Mouse (Mus musculus): ENCODE results near the gene C1ql1. TPM values are rescaled to one million over a fixed set of nuclear protein-coding genes. Genes with fewer than 3 reads are reported as not detected.
A peak's percentile ranks its signal among the peaks of the same experiment; 100 is the strongest.

C1ql1 gene
- polyA plus RNA-seq, 1 experiment from 2014 or later: 0.87 TPM

GRCm38 (mm10) chr11:102901199-102901598, 45.3 kb downstream of the C1ql1 start:
- H3K4me3 ChIP-seq: no peak overlapping the region
- 53% methylated on average over 4 of the region's 4 CpGs for WGBS
- no peak overlapping the region for H3K27ac ChIP-seq (ENCODE audit: poor library complexity, severe bottlenecking)
- no peak overlapping the region for H3K9ac ChIP-seq
- H3K36me3 ChIP-seq: peaks cover 7% of the 10 kb centered on the region
- no peaks in the 10 kb centered on the region for H3K9me3 ChIP-seq (replicated peaks)
- 0 out of 2 replicates have a peak overlapping the region, but pooled peaks have one; percentile 1 for H3K4me2 ChIP-seq
- H3K27me3 ChIP-seq (replicated peaks): peaks cover 25% of the 10 kb centered on the region
- ATAC-seq (ENCODE audit: insufficient number of reproducible peaks, low FRiP score): no peak
- no peaks in the 10 kb centered on the region for H3K4me1 ChIP-seq (replicated peaks)

- peaks cover 29% of the 10 kb centered on the region for H3K27me3 ChIP-seq (replicated peaks)
- no peak within 1 kb of the TSS for H3K27ac ChIP-seq (ENCODE audit: poor library complexity, severe bottlenecking)
- no peaks in the 10 kb centered on the region for H3K4me1 ChIP-seq (replicated peaks)
- no peak within 1 kb of the TSS for H3K9ac ChIP-seq
- ATAC-seq (ENCODE audit: insufficient number of reproducible peaks, low FRiP score): no peak
- H3K4me2 ChIP-seq: 0 out of 2 replicates have a peak within 1 kb of the TSS, but pooled peaks have one; percentile 1
- H3K36me3 ChIP-seq: peaks cover 3% of the 10 kb centered on the region; the same call in 1 of the 2 replicates
- WGBS: 9% methylated on average over 7 of the region's 7 CpGs
- no peak within 1 kb of the TSS for H3K4me3 ChIP-seq
- no peaks in the 10 kb centered on the region for H3K9me3 ChIP-seq (replicated peaks)
These were observed 45.7 kb downstream of the C1ql1 start, which contains the start of gene Gfap for GRCm38 (mm10) chr11:102900763-102901162. Gfap (minus strand) TSS chr11:102900912.

- no peak for ATAC-seq (ENCODE audit: insufficient number of reproducible peaks, low FRiP score)
- no peak overlapping the region for H3K27ac ChIP-seq (ENCODE audit: poor library complexity, severe bottlenecking)
These were observed 48.1 kb downstream of the C1ql1 start for GRCm38 (mm10) chr11:102898408-102898807.

GRCm38 (mm10) chr11:102896641-102897040, 49.8 kb downstream of the C1ql1 start:
- Histone ChIP-seq H3K27me3 (replicated peaks) (peaks cover 59% of the 10 kb centered on the region), H3K9ac (no peak overlapping the region), H3K9me3 (replicated peaks) (no peaks in the 10 kb centered on the region), H3K4me3 (no peak overlapping the region), H3K27ac (ENCODE audit: poor library complexity, severe bottlenecking) (no peak overlapping the region), H3K4me1 (replicated peaks) (no peaks in the 10 kb centered on the region; the same call in 1 of the 2 replicates), H3K4me2 (no peak overlapping the region), H3K36me3 (no peaks in the 10 kb centered on the region)
- 66% methylated on average over 20 of the region's 20 CpGs for WGBS
- no peak for ATAC-seq (ENCODE audit: insufficient number of reproducible peaks, low FRiP score)

More at GRCm38 (mm10) chr11:102898408-102898807, 48.1 kb downstream of the C1ql1 start:
- WGBS: 72% methylated on average over 9 of the region's 9 CpGs
- H3K27me3 ChIP-seq (replicated peaks): peaks cover 53% of the 10 kb centered on the region
- no peaks in the 10 kb centered on the region for H3K36me3 ChIP-seq
- no peak overlapping the region for H3K4me2 ChIP-seq
- no peak overlapping the region for H3K9ac ChIP-seq
- H3K4me3 ChIP-seq: no peak overlapping the region
- H3K9me3 ChIP-seq (replicated peaks): no peaks in the 10 kb centered on the region
- no peaks in the 10 kb centered on the region; the same call in 1 of the 2 replicates for H3K4me1 ChIP-seq (replicated peaks)

DNA sequence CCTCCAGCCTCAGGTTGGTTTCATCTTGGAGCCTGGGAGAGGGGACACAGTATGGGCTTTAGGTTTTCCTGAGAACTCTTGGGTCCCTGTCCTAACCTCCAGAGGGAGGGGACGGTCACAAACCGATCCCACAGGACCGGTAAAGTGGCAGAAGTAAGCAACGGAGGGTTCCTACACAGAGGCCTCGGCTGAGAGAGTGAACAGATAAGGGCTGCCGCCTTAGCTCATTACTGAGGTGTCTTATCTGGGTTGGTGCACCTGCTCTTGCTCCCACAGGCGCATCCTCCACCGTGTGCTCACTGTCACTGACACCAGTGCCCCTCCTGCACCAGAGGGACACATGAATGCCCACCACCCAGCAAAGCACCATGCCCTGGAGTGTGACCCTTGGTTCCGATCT, 50.7 kb downstream of the C1ql1 start:
- Histone ChIP-seq H3K4me3 (no peak overlapping the region), H3K4me1 (replicated peaks) (no peaks in the 10 kb centered on the region; the same call in 1 of the 2 replicates), H3K36me3 (no peaks in the 10 kb centered on the region), H3K27me3 (replicated peaks) (peaks cover 67% of the 10 kb centered on the region), H3K9me3 (replicated peaks) (no peaks in the 10 kb centered on the region), H3K4me2 (0 out of 2 replicates have a peak overlapping the region, but pooled peaks have one; percentile 7), H3K27ac (ENCODE audit: poor library complexity, severe bottlenecking) (no peak overlapping the region), H3K9ac (no peak overlapping the region)
- peak; percentile 75 for ATAC-seq (ENCODE audit: insufficient number of reproducible peaks, low FRiP score)
- 48% methylated on average over 9 of the region's 9 CpGs for WGBS

DNA sequence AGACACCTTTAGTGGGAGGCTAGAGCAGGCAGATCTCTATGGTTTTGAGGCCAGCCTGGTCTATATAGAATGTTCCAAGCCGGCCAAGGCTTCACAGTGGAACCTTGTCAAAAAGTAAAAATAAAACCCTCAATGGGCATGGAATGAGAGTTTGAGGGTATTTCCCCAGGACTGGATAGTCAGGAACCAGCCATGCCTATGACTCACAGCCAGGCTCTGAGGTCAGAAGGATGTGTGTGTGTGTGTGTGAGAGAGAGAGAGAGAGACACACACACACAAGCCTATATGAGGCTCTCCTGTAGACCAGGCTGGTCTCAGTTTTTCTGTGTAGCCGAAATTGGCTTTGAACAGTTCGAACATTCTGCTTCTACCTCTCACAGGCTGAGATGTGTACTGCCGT, 51.8 kb downstream of the C1ql1 start:
- Histone ChIP-seq H3K9ac (no peak overlapping the region), H3K27me3 (replicated peaks) (peaks cover 72% of the 10 kb centered on the region), H3K9me3 (replicated peaks) (no peaks in the 10 kb centered on the region), H3K4me3 (no peak overlapping the region), H3K36me3 (no peaks in the 10 kb centered on the region), H3K4me1 (replicated peaks) (no peaks in the 10 kb centered on the region; the same call in 1 of the 2 replicates), H3K4me2 (no peak overlapping the region), H3K27ac (ENCODE audit: poor library complexity, severe bottlenecking) (no peak overlapping the region)
- WGBS: 87% methylated on average over 4 of the region's 4 CpGs
- ATAC-seq (ENCODE audit: insufficient number of reproducible peaks, low FRiP score): no peak

GRCm38 (mm10) chr11:102893015-102893651, 53.4 kb downstream of the C1ql1 start:
- WGBS: 3% methylated on average over 43 of the region's 43 CpGs
- peaks cover 73% of the 10 kb centered on the region for H3K27me3 ChIP-seq (replicated peaks)

GRCm38 (mm10) chr11:102890096-102890495, 56.4 kb downstream of the C1ql1 start:
- H3K4me3 ChIP-seq: no peak overlapping the region
- WGBS: 68% methylated on average over 5 of the region's 5 CpGs
- no peaks in the 10 kb centered on the region for H3K36me3 ChIP-seq
- H3K9ac ChIP-seq: no peak overlapping the region
- no peak overlapping the region for H3K4me2 ChIP-seq
- H3K4me1 ChIP-seq (replicated peaks): peaks cover 4% of the 10 kb centered on the region; the same call in 1 of the 2 replicates
- H3K27ac ChIP-seq (ENCODE audit: poor library complexity, severe bottlenecking): no peak overlapping the region
- ATAC-seq (ENCODE audit: insufficient number of reproducible peaks, low FRiP score): no peak
- peaks cover 68% of the 10 kb centered on the region for H3K27me3 ChIP-seq (replicated peaks)
- no peaks in the 10 kb centered on the region for H3K9me3 ChIP-seq (replicated peaks)

More at GRCm38 (mm10) chr11:102893015-102893651, 53.4 kb downstream of the C1ql1 start:
- Histone ChIP-seq H3K9me3 (replicated peaks) (no peaks in the 10 kb centered on the region), H3K27ac (ENCODE audit: poor library complexity, severe bottlenecking) (no peak overlapping the region), H3K36me3 (no peaks in the 10 kb centered on the region), H3K4me3 (peak overlapping the region; percentile 44), H3K9ac (peak overlapping the region; percentile 63), H3K4me1 (replicated peaks) (no peaks in the 10 kb centered on the region; the same call in 1 of the 2 replicates), H3K4me2 (peak overlapping the region; percentile 72)
- ATAC-seq (ENCODE audit: insufficient number of reproducible peaks, low FRiP score): peak; percentile 68

Other genes with a start within 250 kb of the C1ql1 start
- 46.4 and 46.5 TPM in 2 replicates for gene Ccdc43, start 248.9 kb downstream of the C1ql1 start, polyA plus RNA-seq (2016; fragmentation: Nextera tagmentation; extraction: Ambion mirVana)
- 9.1 and 10.0 TPM in 2 replicates for gene Adam11, start 185.2 kb downstream of the C1ql1 start, polyA plus RNA-seq (2016; fragmentation: Nextera tagmentation; extraction: Ambion mirVana)
- gene Gjc1, start 127.0 kb downstream of the C1ql1 start, polyA plus RNA-seq (2016; fragmentation: Nextera tagmentation; extraction: Ambion mirVana): 69.9 and 72.1 TPM in 2 replicates
- not detected in 2 replicates for gene Higd1b, start 110.8 kb downstream of the C1ql1 start, polyA plus RNA-seq (2016; fragmentation: Nextera tagmentation; extraction: Ambion mirVana)
- gene Eftud2, start 65.7 kb downstream of the C1ql1 start, polyA plus RNA-seq (2016; fragmentation: Nextera tagmentation; extraction: Ambion mirVana): 145 and 146 TPM in 2 replicates
- gene Ccdc103, start 65.5 kb downstream of the C1ql1 start, polyA plus RNA-seq (2016; fragmentation: Nextera tagmentation; extraction: Ambion mirVana): 0.42 and 0.71 TPM in 2 replicates
- gene Fam187a, start 61.5 kb downstream of the C1ql1 start, polyA plus RNA-seq (2016; fragmentation: Nextera tagmentation; extraction: Ambion mirVana): not detected in 2 replicates
- gene Gfap, start 45.8 kb downstream of the C1ql1 start, polyA plus RNA-seq (2016; fragmentation: Nextera tagmentation; extraction: Ambion mirVana): 0.12 and 0.17 TPM in 2 replicates
- gene Kif18b, start 21.6 kb downstream of the C1ql1 start, polyA plus RNA-seq (2016; fragmentation: Nextera tagmentation; extraction: Ambion mirVana): 6.4 and 8.6 TPM in 2 replicates
- 46.9 and 50.4 TPM in 2 replicates for gene Nmt1, start 81.5 kb upstream of the C1ql1 start, polyA plus RNA-seq (2016; fragmentation: Nextera tagmentation; extraction: Ambion mirVana)
- 94.1 and 95.2 TPM in 2 replicates for gene Dcakd, start 81.6 kb upstream of the C1ql1 start, polyA plus RNA-seq (2016; fragmentation: Nextera tagmentation; extraction: Ambion mirVana)
- gene Plcd3, start 155.0 kb upstream of the C1ql1 start, polyA plus RNA-seq (2016; fragmentation: Nextera tagmentation; extraction: Ambion mirVana): 5.8 and 6.6 TPM in 2 replicates
- 13.5 and 13.8 TPM in 2 replicates for gene Acbd4, start 155.0 kb upstream of the C1ql1 start, polyA plus RNA-seq (2016; fragmentation: Nextera tagmentation; extraction: Ambion mirVana)
- gene Hexim1, start 169.5 kb upstream of the C1ql1 start, polyA plus RNA-seq (2016; fragmentation: Nextera tagmentation; extraction: Ambion mirVana): 2.8 and 3.0 TPM in 2 replicates
- 7.8 and 8.4 TPM in 2 replicates for gene Hexim2, start 185.7 kb upstream of the C1ql1 start, polyA plus RNA-seq (2016; fragmentation: Nextera tagmentation; extraction: Ambion mirVana)
- 1.1 and 1.7 TPM in 2 replicates for gene Fmnl1, start 224.4 kb upstream of the C1ql1 start, polyA plus RNA-seq (2016; fragmentation: Nextera tagmentation; extraction: Ambion mirVana)